Mouse (Mus musculus) B cell, adult 2 months (primary cell): Measurements from ENCODE around the gene Trpv4.
A peak's percentile ranks its signal among the peaks of the same experiment; 100 is the strongest.

Source experiments
- DNase-seq, 2 experiments: peaks; one replicate each; pipeline ENCODE4 v3.0.0; 2022

The Trpv4 gene

GRCm38 (mm10) chr5:114667228-114667856 is 9.1 kb upstream of the Trpv4 start:
- DNase-seq, result peak; percentile 100

GRCm38 (mm10) chr5:114666659-114667058 is 8.4 kb upstream of the Trpv4 start:
- DNase-seq, result no peak

- DNase-seq, result no peak
Measured at GRCm38 (mm10) chr5:114664750-114665149, 6.5 kb upstream of the Trpv4 start.

GRCm38 (mm10) chr5:114664139-114664538 is 5.9 kb upstream of the Trpv4 start:
- no peak for DNase-seq

GRCm38 (mm10) chr5:114661029-114661428 is 2.8 kb upstream of the Trpv4 start:
- no peak for DNase-seq

- no peak for DNase-seq
Measured at GRCm38 (mm10) chr5:114657426-114657825, 795 bp downstream of the Trpv4 start.

GRCm38 (mm10) chr5:114656305-114656704 is 1.9 kb downstream of the Trpv4 start:
- no peak for DNase-seq

- no peak for DNase-seq
Measured at GRCm38 (mm10) chr5:114655721-114656120, 2.5 kb downstream of the Trpv4 start.

GRCm38 (mm10) chr5:114653656-114654437 is 4.4 kb downstream of the Trpv4 start:
- DNase-seq, result no peak

GRCm38 (mm10) chr5:114651449-114651848 is 6.8 kb downstream of the Trpv4 start:
- no peak for DNase-seq

- no peak for DNase-seq
Measured at GRCm38 (mm10) chr5:114651002-114651401, 7.2 kb downstream of the Trpv4 start.

- DNase-seq, result no peak
Measured at GRCm38 (mm10) chr5:114648728-114649311, 9.4 kb downstream of the Trpv4 start.

GRCm38 (mm10) chr5:114647211-114647974 is 10.8 kb downstream of the Trpv4 start:
- DNase-seq, result no peak

- no peak for DNase-seq
Measured at GRCm38 (mm10) chr5:114645916-114646315, 12.3 kb downstream of the Trpv4 start.

- DNase-seq, result no peak
Measured at GRCm38 (mm10) chr5:114644918-114645317, 13.3 kb downstream of the Trpv4 start.

GRCm38 (mm10) chr5:114640809-114641208 is 17.4 kb downstream of the Trpv4 start:
- DNase-seq, result no peak

- DNase-seq, result no peak
Measured at GRCm38 (mm10) chr5:114639645-114639957, 18.6 kb downstream of the Trpv4 start.

- peak; percentile 91 for DNase-seq
Measured at GRCm38 (mm10) chr5:114638769-114639644, 19.2 kb downstream of the Trpv4 start.

- no peak for DNase-seq
Measured at GRCm38 (mm10) chr5:114636091-114636490, 22.1 kb downstream of the Trpv4 start.

- peak; percentile 69 to 71 for DNase-seq
Measured at GRCm38 (mm10) chr5:114631336-114631735, 26.9 kb downstream of the Trpv4 start.

- DNase-seq, result peak; percentile 86 to 87
Measured at GRCm38 (mm10) chr5:114625590-114625989, 32.6 kb downstream of the Trpv4 start.

GRCm38 (mm10) chr5:114620305-114620704 is 37.9 kb downstream of the Trpv4 start:
- peak; percentile 51 to 55 for DNase-seq
